Mouse (Mus musculus) ovary, adult 18-20 months (tissue): ENCODE measurements around the gene Adam10.

Experiments
- DNase-seq: peaks from one replicate; pipeline ENCODE4 v3.0.0; 2022; ENCODE audit warnings: low spot score, mixed read lengths

Adam10 gene

GRCm38 (mm10) chr9:70788705-70789104 is 109.9 kb downstream of the Adam10 start:
- no peak for DNase-seq

- DNase-seq: no peak
Measured at GRCm38 (mm10) chr9:70790621-70791020, 111.8 kb downstream of the Adam10 start.

- peak; percentile 13 for DNase-seq
Measured at GRCm38 (mm10) chr9:70794643-70795438, 116.0 kb downstream of the Adam10 start.

GRCm38 (mm10) chr9:70795439-70795757 is 116.6 kb downstream of the Adam10 start:
- no peak for DNase-seq

GRCm38 (mm10) chr9:70800588-70801315 is 122.0 kb downstream of the Adam10 start:
- DNase-seq: no peak

GRCm38 (mm10) chr9:70801761-70802160 is 123.0 kb downstream of the Adam10 start:
- DNase-seq: no peak

- DNase-seq: no peak
Measured at GRCm38 (mm10) chr9:70802816-70803215, 124.0 kb downstream of the Adam10 start.

GRCm38 (mm10) chr9:70806069-70806468 is 127.3 kb downstream of the Adam10 start:
- DNase-seq: no peak

- DNase-seq: no peak
Measured at GRCm38 (mm10) chr9:70807714-70808113, 128.9 kb downstream of the Adam10 start.

GRCm38 (mm10) chr9:70812551-70812950 is 133.8 kb downstream of the Adam10 start:
- no peak for DNase-seq

- DNase-seq: no peak
Measured at GRCm38 (mm10) chr9:70816701-70817305, 138.0 kb downstream of the Adam10 start.

GRCm38 (mm10) chr9:70817396-70817795 is 138.6 kb downstream of the Adam10 start:
- DNase-seq: no peak

GRCm38 (mm10) chr9:70818739-70819138 is 139.9 kb downstream of the Adam10 start:
- no peak for DNase-seq

- DNase-seq: peak; percentile 22
Measured at GRCm38 (mm10) chr9:70824103-70824502, 145.3 kb downstream of the Adam10 start.

- DNase-seq: no peak
Measured at GRCm38 (mm10) chr9:70827911-70828310, 149.1 kb downstream of the Adam10 start.
